Mouse (Mus musculus) thymus, postnatal 36 days (tissue): ENCODE results near the gene Dnajc16.

ENCODE experiments used
- DNase-seq, 2 experiments: peaks; one replicate each; pipeline ENCODE4 v3.0.0; 2022; ENCODE audit warnings: mixed read lengths in 2 of 2

Gene Dnajc16

GRCm38 (mm10) chr4:141790524-141790990 is at the start of gene Dnajc16:
Gene Dnajc16 (minus strand): TSS chr4:141790931.
- peak; percentile 94 to 96 for DNase-seq

- no peak for DNase-seq
Observed at GRCm38 (mm10) chr4:141834536-141835095, 43.9 kb upstream of the Dnajc16 start.

GRCm38 (mm10) chr4:141833911-141834310 is 43.2 kb upstream of the Dnajc16 start:
- DNase-seq = no peak

GRCm38 (mm10) chr4:141831361-141831760 is 40.6 kb upstream of the Dnajc16 start:
- DNase-seq = no peak

- DNase-seq = no peak
Observed at GRCm38 (mm10) chr4:141830381-141830780, 39.6 kb upstream of the Dnajc16 start.

- no peak for DNase-seq
Observed at GRCm38 (mm10) chr4:141828177-141828576, 37.4 kb upstream of the Dnajc16 start.

GRCm38 (mm10) chr4:141827401-141827800 is 36.7 kb upstream of the Dnajc16 start:
- DNase-seq = no peak

GRCm38 (mm10) chr4:141826060-141826459 is 35.3 kb upstream of the Dnajc16 start, which contains the start of gene Cela2a:
Gene Cela2a (minus strand): TSS chr4:141826160.
- no peak for DNase-seq

GRCm38 (mm10) chr4:141822979-141823378 is 32.2 kb upstream of the Dnajc16 start:
- peak in 1 of 2 experiments; percentile 18 for DNase-seq

- DNase-seq = peak; percentile 12 to 14
Observed at GRCm38 (mm10) chr4:141822089-141822488, 31.4 kb upstream of the Dnajc16 start.

- no peak for DNase-seq
Observed at GRCm38 (mm10) chr4:141821178-141821577, 30.4 kb upstream of the Dnajc16 start.

- no peak for DNase-seq
Observed at GRCm38 (mm10) chr4:141819316-141819715, 28.6 kb upstream of the Dnajc16 start.

- DNase-seq = no peak
Observed at GRCm38 (mm10) chr4:141818861-141819260, 28.1 kb upstream of the Dnajc16 start.

GRCm38 (mm10) chr4:141817706-141818105 is 27.0 kb upstream of the Dnajc16 start:
- no peak for DNase-seq

GRCm38 (mm10) chr4:141816776-141817655 is 26.3 kb upstream of the Dnajc16 start:
- no peak for DNase-seq

GRCm38 (mm10) chr4:141816267-141816666 is 25.5 kb upstream of the Dnajc16 start:
- DNase-seq = no peak

GRCm38 (mm10) chr4:141811375-141811774 is 20.6 kb upstream of the Dnajc16 start:
- DNase-seq = no peak

GRCm38 (mm10) chr4:141810975-141811374 is 20.2 kb upstream of the Dnajc16 start:
- DNase-seq = no peak

GRCm38 (mm10) chr4:141809850-141810464 is 19.2 kb upstream of the Dnajc16 start:
- peak; percentile 22 to 32 for DNase-seq

- DNase-seq = no peak
Observed at GRCm38 (mm10) chr4:141805886-141806285, 15.2 kb upstream of the Dnajc16 start.

- no peak for DNase-seq
Observed at GRCm38 (mm10) chr4:141804105-141804504, 13.4 kb upstream of the Dnajc16 start.

- DNase-seq = no peak
Observed at GRCm38 (mm10) chr4:141797545-141797944, 6.8 kb upstream of the Dnajc16 start.

GRCm38 (mm10) chr4:141796954-141797353 is 6.2 kb upstream of the Dnajc16 start:
- DNase-seq = no peak

- no peak for DNase-seq
Observed at GRCm38 (mm10) chr4:141796356-141796755, 5.6 kb upstream of the Dnajc16 start.
